8 mouse cellular contexts compared by ENCODE assay signal in the genomic region with DNA sequence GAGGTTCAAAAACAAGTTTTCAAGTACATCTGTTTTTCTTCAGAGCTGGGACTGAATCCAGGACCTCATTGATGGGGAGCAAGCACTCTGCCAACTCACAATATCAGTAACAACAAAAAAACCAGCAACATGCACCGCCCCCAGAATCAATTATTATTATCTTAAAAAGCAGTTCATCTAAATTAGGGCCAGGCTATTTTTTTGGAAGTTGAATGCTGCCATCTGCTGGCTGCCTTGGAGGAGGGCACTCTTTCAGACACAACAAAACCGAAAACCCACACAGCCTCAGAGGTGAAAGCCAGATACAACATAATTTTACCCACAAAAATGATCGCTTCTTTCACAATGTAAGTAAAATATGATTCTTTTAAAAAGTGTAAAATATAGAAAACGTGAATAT.
DNase-seq lines count a peak whose midpoint lies in the region; ATAC-seq and TF ChIP-seq lines count a peak whose summit lies in the region.
"Had no signal": no experiment of that assay in that cellular context is flagged by ENCODE, and none has a peak within 500 bp of the region (broad histone marks: within the 10 kb centered on the region; RNA-seq: fewer than 3 reads in every experiment).

No protein-coding gene starts in this region.

- no peaks in the 10 kb centered on the region for H3K9me3 ChIP-seq in midbrain, embryonic 14.5 days (ENCODE audit: control insufficient read depth, low read length)
- H3K9me3 ChIP-seq in midbrain, embryonic 15.5 days = no peaks in the 10 kb centered on the region
- H3K9me3 ChIP-seq in lung, embryonic 14.5 days (ENCODE audit: low read depth, low read length) = no peaks in the 10 kb centered on the region
- H3K9me3 ChIP-seq: lung, embryonic 15.5 days had no signal

- no peaks in the 10 kb centered on the region for H3K36me3 ChIP-seq in midbrain, embryonic 14.5 days (ENCODE audit: control insufficient read depth, insufficient read depth, low read length)
- no peaks in the 10 kb centered on the region for H3K36me3 ChIP-seq in midbrain, embryonic 15.5 days (replicated peaks)
- no peaks in the 10 kb centered on the region for H3K36me3 ChIP-seq in lung, embryonic 14.5 days (ENCODE audit: insufficient read depth)
- H3K36me3 ChIP-seq: lung, embryonic 15.5 days had no signal

- H3K27ac ChIP-seq in midbrain, embryonic 14.5 days (replicated peaks; ENCODE audit: low read depth, low read length) = no peak overlapping the region
- no peak overlapping the region for H3K27ac ChIP-seq in midbrain, embryonic 15.5 days
- no peak overlapping the region for H3K27ac ChIP-seq in cortical plate, adult 2 months (ENCODE audit: insufficient read depth, low read length)
- H3K27ac ChIP-seq in lung, embryonic 14.5 days (ENCODE audit: low read depth) = no peak overlapping the region
- H3K27ac ChIP-seq: lung, embryonic 15.5 days had no signal

- H3K4me3 ChIP-seq in midbrain, embryonic 14.5 days (replicated peaks; ENCODE audit: low read depth, low read length) = no peak overlapping the region
- H3K4me3 ChIP-seq in midbrain, embryonic 15.5 days = no peak overlapping the region
- no peak overlapping the region for H3K4me3 ChIP-seq in cortical plate, adult 2 months (ENCODE audit: insufficient read depth, low read length)
- no peak overlapping the region for H3K4me3 ChIP-seq in lung, embryonic 14.5 days (ENCODE audit: low read depth, low read length)
- H3K4me3 ChIP-seq: lung, embryonic 15.5 days had no signal

- no peak overlapping the region for H3K9ac ChIP-seq in midbrain, embryonic 14.5 days (replicated peaks; ENCODE audit: low read length)
- H3K9ac ChIP-seq in midbrain, embryonic 15.5 days = no peak overlapping the region
- H3K9ac ChIP-seq in lung, embryonic 14.5 days = no peak overlapping the region
- H3K9ac ChIP-seq: lung, embryonic 15.5 days had no signal

- TF ChIP-seq CTCF in cortical plate, adult 2 months (IDR thresholded peaks at IDR 0.05; ENCODE audit: extremely low read depth, insufficient read depth, low read length) = peak; percentile 41
- TF ChIP-seq CTCF in lung, embryonic 14.5 days (IDR thresholded peaks at IDR 0.05; ENCODE audit: low read depth) = peak; percentile 65

- no peak for ATAC-seq in midbrain, embryonic 14.5 days (ENCODE audit: low FRiP score, low TSS enrichment)
- ATAC-seq in midbrain, embryonic 15.5 days (replicated peaks) = no peak
- no peak for ATAC-seq in lung, embryonic 14.5 days (ENCODE audit: insufficient read depth)
- ATAC-seq in megakaryocyte, adult 5-6 weeks (ENCODE audit: poor library complexity, severe bottlenecking) = no peak

- 23% methylated on average over 4 of the region's 4 CpGs for WGBS in midbrain, embryonic 14.5 days
- WGBS in midbrain, embryonic 15.5 days = 19% methylated on average over 4 of the region's 4 CpGs
- 18% methylated on average over 4 of the region's 4 CpGs for WGBS in lung, embryonic 14.5 days

- no peaks in the 10 kb centered on the region for H3K27me3 ChIP-seq in midbrain, embryonic 14.5 days (ENCODE audit: control insufficient read depth, insufficient read depth, low read length)
- no peaks in the 10 kb centered on the region for H3K27me3 ChIP-seq in midbrain, embryonic 15.5 days (replicated peaks)
- H3K27me3 ChIP-seq in lung, embryonic 14.5 days (ENCODE audit: insufficient read depth, low read length) = no peaks in the 10 kb centered on the region
- H3K27me3 ChIP-seq: lung, embryonic 15.5 days had no signal

- TF ChIP-seq POLR2A in cortical plate, adult 2 months (IDR thresholded peaks at IDR 0.05; ENCODE audit: extremely low read depth, insufficient read depth, low read length) = no peak

- H3K4me2 ChIP-seq in midbrain, embryonic 14.5 days (ENCODE audit: low read length) = no peak overlapping the region
- H3K4me2 ChIP-seq in midbrain, embryonic 15.5 days = no peak overlapping the region
- H3K4me2 ChIP-seq in lung, embryonic 14.5 days = no peak overlapping the region
- H3K4me2 ChIP-seq: lung, embryonic 15.5 days had no signal

- no peaks in the 10 kb centered on the region for H3K4me1 ChIP-seq in midbrain, embryonic 14.5 days (ENCODE audit: control insufficient read depth, insufficient read depth, low read length)
- no peaks in the 10 kb centered on the region for H3K4me1 ChIP-seq in midbrain, embryonic 15.5 days
- no peaks in the 10 kb centered on the region for H3K4me1 ChIP-seq in cortical plate, adult 2 months (ENCODE audit: control insufficient read depth, insufficient read depth, low read length)
- H3K4me1 ChIP-seq in lung, embryonic 14.5 days (ENCODE audit: insufficient read depth) = no peaks in the 10 kb centered on the region
- H3K4me1 ChIP-seq: lung, embryonic 15.5 days had no signal

- DNase-seq in midbrain, embryonic 14.5 days = peak; percentile 65
- DNase-seq in adrenal gland, adult 8-10 months = peak; percentile 1
- peak; percentile 10 to 57 for DNase-seq in layer of hippocampus, adult 18-20 months (ENCODE audit: low spot score in 2 of 2)
- DNase-seq in lung, embryonic 14.5 days = peak; percentile 76

Comparison
In these comparisons a context has a peak if more than half of its experiments do, and no peak if none do; other contexts are left out.
1. DNase-seq: peak in every context shown above with its lines; median percentile 76 in lung, embryonic 14.5 days; 65 in midbrain, embryonic 14.5 days; 34 in layer of hippocampus, adult 18-20 months; 1 in adrenal gland, adult 8-10 months.